Mouse (Mus musculus) bone marrow, adult 2 months (tissue): ENCODE data around the gene Gm49510.

Experiments used
- CTCF ChIP-seq: fragments of 200-500 bp; IDR thresholded peaks from 2 replicates; pipeline ENCODE4 v1.5.1; 2011; ENCODE audit warnings: low read length, control low read depth; ENCODE audit not compliant: control insufficient read depth, insufficient read depth
- POLR2A ChIP-seq: fragments of 200-500 bp; IDR thresholded peaks from 2 replicates; pipeline ENCODE4 v1.6.1; 2011; ENCODE audit warnings: low read depth, mild to moderate bottlenecking, control low read depth, low read length, borderline replicate concordance; ENCODE audit not compliant: control insufficient read depth

DNA sequence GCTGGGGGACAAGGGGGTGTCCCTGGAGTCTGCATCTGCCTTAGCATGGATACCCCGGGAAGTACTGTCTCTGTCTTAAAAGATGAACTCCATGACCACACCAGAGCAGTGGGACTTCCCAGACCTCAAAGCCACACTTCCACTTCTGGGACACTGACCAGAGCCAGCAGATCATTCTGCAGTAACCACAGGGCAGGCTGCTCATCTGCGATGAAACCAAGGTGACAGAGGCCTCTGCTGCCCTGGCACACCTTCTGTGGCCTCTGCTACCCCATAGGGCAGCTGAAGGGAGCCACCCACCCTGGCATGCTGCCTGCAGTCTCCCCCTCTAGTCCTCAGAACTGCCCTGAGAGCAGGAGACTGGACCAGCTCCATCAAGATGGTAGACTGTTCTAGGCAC lies 3.7 kb upstream of the Gm49510 start:
- TF ChIP-seq CTCF (no peak), POLR2A (no peak)
